Mouse (Mus musculus): ENCODE measurements around the gene Aurkaip1. TPM values are rescaled to one million over a fixed set of nuclear protein-coding genes. Genes with fewer than 3 reads are reported as not detected.
A peak's percentile ranks its signal among the peaks of the same experiment; 100 is the strongest.

Aurkaip1 gene
- polyA plus RNA-seq, 2 experiments: 114 to 129 TPM

- Histone ChIP-seq H3K27me3 (ENCODE audit: control insufficient read depth, insufficient read depth, low read length) (no peaks in the 10 kb centered on the region), H3K4me1 (ENCODE audit: control insufficient read depth, insufficient read depth, low read length) (peaks cover 12% of the 10 kb centered on the region; the same call in 1 of the 2 replicates), H3K4me2 (replicated peaks; ENCODE audit: low read depth, low read length, severe bottlenecking) (peak overlapping the region; percentile 92), H3K4me3 (replicated peaks; ENCODE audit: low read length) (peak overlapping the region; percentile 76), H3K36me3 (ENCODE audit: control insufficient read depth, insufficient read depth, low read length) (peaks cover 16% of the 10 kb centered on the region), H3K27ac (replicated peaks; ENCODE audit: low read depth, low read length) (0 out of 2 replicates have a peak overlapping the region, but pooled peaks have one; percentile 38), H3K9me3 (ENCODE audit: control insufficient read depth, low read length) (no peaks in the 10 kb centered on the region), H3K9ac (ENCODE audit: low read depth, low read length, severe bottlenecking) (peak overlapping the region; percentile 76)
- no peak for DNase-seq (ENCODE audit: low spot score)
- no peak for TF ChIP-seq POLR2A (IDR thresholded peaks at IDR 0.05; ENCODE audit: borderline replicate concordance, extremely low read depth, insufficient read depth, insufficient read length)
- 3% methylated on average over 41 of the region's 69 CpGs for WGBS
- no peak; the same call in none of the 2 replicates for ATAC-seq (ENCODE audit: low FRiP score, low read depth)
Measured at GRCm38 (mm10) chr4:155847591-155848352, 16.7 kb downstream of the Aurkaip1 start.

DNA sequence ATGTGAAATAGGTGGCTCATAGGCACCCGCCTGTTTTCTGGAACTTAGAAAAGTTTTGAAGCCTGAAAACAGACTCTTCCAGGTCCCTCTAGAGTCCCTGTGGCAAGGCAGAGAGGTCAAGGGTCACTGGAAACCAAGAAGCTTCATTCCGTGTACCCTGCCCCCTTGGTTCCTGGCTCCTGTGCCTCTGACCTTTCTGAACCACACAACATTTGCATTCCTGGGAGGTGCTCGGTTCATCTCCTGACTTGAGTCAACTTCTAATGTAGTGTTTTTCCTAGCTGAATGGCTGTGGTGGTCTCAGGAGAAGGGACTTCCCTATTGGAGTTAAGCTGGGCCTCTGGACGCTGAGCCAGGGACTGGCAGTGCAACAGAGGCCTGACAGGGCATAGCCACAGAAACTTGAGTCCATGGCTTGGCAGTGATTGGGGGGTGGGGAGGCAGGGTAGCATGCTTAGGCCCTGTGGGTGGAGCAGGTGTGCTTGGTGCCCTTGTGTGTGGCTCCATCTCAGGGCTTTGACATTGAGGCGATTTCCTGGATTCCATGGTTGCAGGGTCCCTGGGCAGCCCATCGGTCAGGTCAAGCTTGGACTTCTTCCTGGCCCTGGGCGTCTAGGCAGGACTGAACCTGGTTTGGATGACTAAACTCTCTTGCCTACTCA, 17.5 kb downstream of the Aurkaip1 start:
- Histone ChIP-seq H3K4me3 (replicated peaks; ENCODE audit: low read length) (peak overlapping the region; percentile 76), H3K9me3 (ENCODE audit: control insufficient read depth, low read length) (no peaks in the 10 kb centered on the region), H3K9ac (ENCODE audit: low read depth, low read length, severe bottlenecking) (peak overlapping the region; percentile 29; the same call in 1 of the 2 replicates), H3K36me3 (ENCODE audit: control insufficient read depth, insufficient read depth, low read length) (peaks cover 9% of the 10 kb centered on the region), H3K4me1 (ENCODE audit: control insufficient read depth, insufficient read depth, low read length) (peaks cover 12% of the 10 kb centered on the region; the same call in 1 of the 2 replicates), H3K4me2 (replicated peaks; ENCODE audit: low read depth, low read length, severe bottlenecking) (peak overlapping the region; percentile 92), H3K27ac (replicated peaks; ENCODE audit: low read depth, low read length) (no peak overlapping the region), H3K27me3 (ENCODE audit: control insufficient read depth, insufficient read depth, low read length) (no peaks in the 10 kb centered on the region)
- 66% methylated on average over 7 of the region's 7 CpGs for WGBS
- no peak for ATAC-seq (ENCODE audit: low FRiP score, low read depth)
- DNase-seq (ENCODE audit: low spot score): no peak
- no peak for TF ChIP-seq POLR2A (IDR thresholded peaks at IDR 0.05; ENCODE audit: borderline replicate concordance, extremely low read depth, insufficient read depth, insufficient read length)

- H3K27ac ChIP-seq (replicated peaks; ENCODE audit: low read depth, low read length): no peak overlapping the region
- DNase-seq (ENCODE audit: low spot score) (no peak), ATAC-seq (ENCODE audit: low FRiP score, low read depth) (no peak)
- peaks cover 7% of the 10 kb centered on the region for H3K36me3 ChIP-seq (ENCODE audit: control insufficient read depth, insufficient read depth, low read length)
- H3K4me1 ChIP-seq (ENCODE audit: control insufficient read depth, insufficient read depth, low read length): peaks cover 12% of the 10 kb centered on the region; the same call in 1 of the 2 replicates
- no peaks in the 10 kb centered on the region for H3K27me3 ChIP-seq (ENCODE audit: control insufficient read depth, insufficient read depth, low read length)
- no peaks in the 10 kb centered on the region for H3K9me3 ChIP-seq (ENCODE audit: control insufficient read depth, low read length)
- no peak overlapping the region for H3K4me2 ChIP-seq (replicated peaks; ENCODE audit: low read depth, low read length, severe bottlenecking)
- 76% methylated on average over 2 of the region's 2 CpGs for WGBS
- no peak overlapping the region for H3K9ac ChIP-seq (ENCODE audit: low read depth, low read length, severe bottlenecking)
- H3K4me3 ChIP-seq (replicated peaks; ENCODE audit: low read length): no peak overlapping the region
- TF ChIP-seq POLR2A (IDR thresholded peaks at IDR 0.05; ENCODE audit: borderline replicate concordance, extremely low read depth, insufficient read depth, insufficient read length): no peak
Measured at GRCm38 (mm10) chr4:155849391-155849790, 18.3 kb downstream of the Aurkaip1 start.

GRCm38 (mm10) chr4:155849792-155850451, 18.9 kb downstream of the Aurkaip1 start:
- H3K4me1 ChIP-seq (ENCODE audit: control insufficient read depth, insufficient read depth, low read length): peaks cover 12% of the 10 kb centered on the region; the same call in 1 of the 2 replicates
- H3K36me3 ChIP-seq (ENCODE audit: control insufficient read depth, insufficient read depth, low read length): peaks cover 8% of the 10 kb centered on the region; the same call in 1 of the 2 replicates
- no peak for TF ChIP-seq POLR2A (IDR thresholded peaks at IDR 0.05; ENCODE audit: borderline replicate concordance, extremely low read depth, insufficient read depth, insufficient read length)
- H3K9ac ChIP-seq (ENCODE audit: low read depth, low read length, severe bottlenecking): no peak overlapping the region
- no peak overlapping the region for H3K4me3 ChIP-seq (replicated peaks; ENCODE audit: low read length)
- H3K27me3 ChIP-seq (ENCODE audit: control insufficient read depth, insufficient read depth, low read length): no peaks in the 10 kb centered on the region
- ATAC-seq (ENCODE audit: low FRiP score, low read depth) (no peak), DNase-seq (ENCODE audit: low spot score) (no peak)
- H3K27ac ChIP-seq (replicated peaks; ENCODE audit: low read depth, low read length): no peak overlapping the region
- no peaks in the 10 kb centered on the region for H3K9me3 ChIP-seq (ENCODE audit: control insufficient read depth, low read length)
- H3K4me2 ChIP-seq (replicated peaks; ENCODE audit: low read depth, low read length, severe bottlenecking): no peak overlapping the region
- 94% methylated on average over 3 of the region's 3 CpGs for WGBS

DNA sequence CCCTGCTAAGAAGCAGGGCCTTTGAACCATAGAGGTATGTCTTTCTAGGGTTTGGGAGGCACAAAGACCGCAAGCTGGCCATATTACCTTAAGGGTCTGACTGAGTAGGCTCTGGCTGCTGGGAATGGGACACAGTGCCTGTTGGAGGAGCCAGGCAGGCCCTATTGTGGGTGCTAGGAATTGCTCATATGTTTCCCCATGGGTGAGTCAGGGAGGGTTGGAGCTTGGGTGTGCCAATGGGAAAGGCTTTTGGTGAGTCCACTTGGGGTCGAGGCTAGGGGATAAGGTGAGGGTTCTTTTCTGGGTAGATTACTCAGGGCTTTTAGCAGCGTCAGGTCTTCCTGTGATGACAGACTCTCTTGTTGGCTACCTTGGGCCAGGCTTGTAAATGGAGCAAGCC, 20.3 kb downstream of the Aurkaip1 start:
- Histone ChIP-seq H3K9ac (ENCODE audit: low read depth, low read length, severe bottlenecking) (no peak overlapping the region), H3K4me3 (replicated peaks; ENCODE audit: low read length) (no peak overlapping the region), H3K4me1 (ENCODE audit: control insufficient read depth, insufficient read depth, low read length) (peaks cover 12% of the 10 kb centered on the region; the same call in 1 of the 2 replicates), H3K27ac (replicated peaks; ENCODE audit: low read depth, low read length) (no peak overlapping the region), H3K4me2 (replicated peaks; ENCODE audit: low read depth, low read length, severe bottlenecking) (no peak overlapping the region), H3K36me3 (ENCODE audit: control insufficient read depth, insufficient read depth, low read length) (peaks cover 20% of the 10 kb centered on the region), H3K9me3 (ENCODE audit: control insufficient read depth, low read length) (no peaks in the 10 kb centered on the region), H3K27me3 (ENCODE audit: control insufficient read depth, insufficient read depth, low read length) (no peaks in the 10 kb centered on the region)
- DNase-seq (ENCODE audit: low spot score) (no peak), ATAC-seq (ENCODE audit: low FRiP score, low read depth) (no peak)
- no peak for TF ChIP-seq POLR2A (IDR thresholded peaks at IDR 0.05; ENCODE audit: borderline replicate concordance, extremely low read depth, insufficient read depth, insufficient read length)
- WGBS: 88% methylated on average over 3 of the region's 3 CpGs

Measured in limb, embryonic 14.5 days (tissue).